Mouse (Mus musculus): ENCODE measurements around the gene Pla2g4f.

GRCm38 (mm10) chr2:120337886-120338285 is 23.9 kb upstream of the Pla2g4f start:
- peak; percentile 48 for TF ChIP-seq CTCF (IDR thresholded peaks at IDR 0.05)
- no peak for TF ChIP-seq POLR2A (IDR thresholded peaks at IDR 0.05; ENCODE audit: insufficient read depth, low read depth, low read length)
